Mouse (Mus musculus): ENCODE measurements around the gene Prorsd1. TPM values are rescaled to one million over a fixed set of nuclear protein-coding genes. Genes with fewer than 3 reads are reported as not detected.

Gene Prorsd1
- polyA plus RNA-seq (2015; fragmentation: Illumina TruSeq; extraction: RNeasy Lipid Tissue Mini Kit (QIAGEN cat#74804); ENCODE audit: insufficient read depth, low replicate concordance) = 40.1 TPM

DNA sequence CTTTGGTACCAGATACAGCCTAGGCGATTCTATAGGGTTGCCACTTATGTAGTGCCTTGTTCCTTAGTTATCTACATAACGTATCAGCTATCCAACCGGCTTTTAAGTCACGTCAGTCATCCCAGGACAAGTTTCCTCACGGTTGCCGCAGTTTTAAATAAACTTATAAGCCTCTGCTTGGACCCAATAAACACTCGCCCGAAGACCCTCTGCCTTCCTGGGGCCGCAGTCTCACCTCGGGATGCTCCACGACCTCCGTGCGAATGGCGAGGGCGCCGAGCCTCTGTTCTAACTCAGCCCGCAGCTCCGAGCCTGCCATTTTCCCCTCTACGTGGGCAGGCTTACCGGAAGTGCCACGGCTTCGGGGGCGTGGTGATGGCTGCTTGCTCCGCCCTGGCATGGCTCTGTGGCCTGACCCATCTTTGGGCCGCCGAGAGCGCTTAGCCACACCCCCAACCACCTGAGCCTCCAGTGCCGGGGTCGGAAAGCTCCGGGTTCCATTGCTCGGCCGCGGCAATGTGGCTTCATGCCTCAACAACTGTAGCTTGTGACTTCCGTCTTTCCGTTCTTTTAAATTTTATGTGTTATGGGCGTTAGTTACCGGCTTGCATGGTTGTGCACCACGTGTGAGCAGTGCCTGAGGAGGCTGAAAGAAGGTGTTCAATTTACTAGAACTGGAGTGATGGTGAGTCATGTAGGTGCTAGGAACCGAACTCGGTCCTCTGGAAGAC, at the start of gene Prorsd1:
Gene Prorsd1 (minus strand): TSS at position 352 of the 731 bp plus-strand sequence.

DNA sequence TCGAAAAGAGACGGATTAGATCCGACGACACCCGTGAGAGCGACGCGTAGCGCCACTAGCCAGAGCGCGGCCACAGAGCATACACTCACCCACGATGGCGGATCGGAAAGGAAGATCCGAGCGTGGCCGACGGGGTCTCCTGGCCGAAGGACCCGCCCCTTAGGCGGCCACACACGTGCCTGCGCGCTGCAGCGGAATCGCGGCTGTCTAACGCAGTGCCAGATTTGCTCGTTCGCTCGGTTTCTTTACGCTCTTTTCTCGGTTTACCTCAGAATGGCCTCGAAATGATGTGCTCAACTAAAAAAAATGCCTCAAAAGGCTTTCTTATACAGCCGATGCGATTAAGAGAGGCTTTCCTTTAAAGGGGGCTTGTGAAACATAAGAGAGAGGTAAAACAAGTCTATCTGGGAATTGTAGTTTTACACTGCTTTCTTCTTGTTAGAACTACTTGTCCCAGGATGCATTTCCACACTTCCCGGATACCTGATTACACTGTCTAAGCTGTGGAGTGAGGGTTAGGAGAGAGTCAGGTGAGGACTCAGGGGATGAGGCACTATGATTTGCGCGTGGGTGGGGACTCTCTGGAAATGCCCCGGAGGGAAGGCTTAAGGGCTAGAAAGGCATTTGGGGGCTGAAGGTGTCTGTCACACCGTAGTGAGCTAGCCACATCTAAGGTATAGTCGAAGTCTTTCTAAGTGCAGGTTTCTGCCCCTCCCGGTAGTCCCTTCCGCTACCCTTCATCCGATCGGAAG, 33.1 kb upstream of the Prorsd1 start, which contains the start of the genes Clhc1 and Rps27a:
Gene Clhc1 (plus strand): TSS at position 199 of the 752 bp plus-strand sequence.
Gene Rps27a (minus strand): TSS at position 358 of the 752 bp plus-strand sequence.

DNA sequence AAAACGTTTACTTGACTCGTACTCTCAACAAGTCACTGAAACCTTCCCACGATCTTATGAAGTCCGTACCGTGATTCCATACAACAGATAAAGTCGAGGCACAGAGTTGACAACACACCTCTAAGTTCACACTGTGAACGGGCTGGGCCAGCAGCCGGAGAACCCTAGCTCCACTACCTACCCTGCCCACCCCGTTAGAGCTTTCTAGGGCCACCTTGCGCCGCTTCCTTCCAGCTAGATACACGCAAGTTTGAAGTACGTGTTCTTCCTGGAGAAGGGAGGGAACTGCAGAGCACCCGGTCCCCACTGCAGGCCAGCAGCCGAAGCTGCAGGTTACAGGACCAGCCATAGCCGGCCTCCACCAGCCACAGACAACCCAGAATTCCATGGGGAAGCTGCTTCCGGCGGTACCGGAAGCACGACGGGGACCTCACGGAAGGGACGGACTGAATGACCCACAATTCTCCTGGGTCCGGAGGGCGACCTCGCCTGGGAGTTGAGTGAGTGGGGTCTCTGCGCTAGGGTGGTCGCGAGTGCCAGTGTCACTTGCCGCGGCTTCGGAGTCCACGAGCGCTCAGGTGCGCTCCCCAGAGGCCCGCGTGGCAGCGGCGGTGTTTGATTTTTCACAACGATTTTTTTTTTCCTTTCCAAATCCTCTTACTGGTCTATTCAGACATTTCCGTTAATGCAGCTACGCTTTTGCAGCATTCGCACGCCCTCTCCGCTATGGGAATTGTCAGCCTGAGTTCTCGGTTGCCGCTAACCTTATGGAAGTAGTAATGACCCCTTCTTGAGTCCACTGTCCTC, 11.4 kb upstream of the Prorsd1 start, which contains the start of gene Mtif2:
Gene Mtif2 (plus strand): TSS at position 421 of the 807 bp plus-strand sequence.

Other genes starting within 250 kb of the Prorsd1 start
- gene Ccdc88a, start 141.4 kb downstream of the Prorsd1 start, polyA plus RNA-seq (2015; fragmentation: Illumina TruSeq; extraction: RNeasy Lipid Tissue Mini Kit (QIAGEN cat#74804); ENCODE audit: insufficient read depth, low replicate concordance) = 22.0 TPM
- gene Mtif2, start 11.4 kb upstream of the Prorsd1 start, polyA plus RNA-seq (2015; fragmentation: Illumina TruSeq; extraction: RNeasy Lipid Tissue Mini Kit (QIAGEN cat#74804); ENCODE audit: insufficient read depth, low replicate concordance) = 52.8 TPM
- gene Clhc1, start 32.9 kb upstream of the Prorsd1 start, polyA plus RNA-seq (2015; fragmentation: Illumina TruSeq; extraction: RNeasy Lipid Tissue Mini Kit (QIAGEN cat#74804); ENCODE audit: insufficient read depth, low replicate concordance) = 0.44 TPM
- gene Rps27a, start 33.1 kb upstream of the Prorsd1 start, polyA plus RNA-seq (2015; fragmentation: Illumina TruSeq; extraction: RNeasy Lipid Tissue Mini Kit (QIAGEN cat#74804); ENCODE audit: insufficient read depth, low replicate concordance) = 3,880 TPM
- 191 TPM for gene Rtn4, start 177.9 kb upstream of the Prorsd1 start, polyA plus RNA-seq (2015; fragmentation: Illumina TruSeq; extraction: RNeasy Lipid Tissue Mini Kit (QIAGEN cat#74804); ENCODE audit: insufficient read depth, low replicate concordance)